Mouse (Mus musculus) T-helper 2 cell (primary cell): ENCODE data around the gene Eya2.

ENCODE experiments used
- in situ Hi-C: fragments of 300-600 bp; cut with MboI, MseI; formaldehyde crosslinking; loops from one replicate; pipeline ENCODE4 v1.15.1; 2025; ENCODE audit warnings: high pct_unique_total_duplicates

The Eya2 gene

GRCm38 (mm10) chr2:165817437-165817836 lies 222.6 kb downstream of the Eya2 start:
- in situ Hi-C loops, result loop anchor here (10.0 kb wide), 1 partner anchor 227 kb away; no protein-coding TSS in a partner anchor

GRCm38 (mm10) chr2:165818570-165818969 lies 223.7 kb downstream of the Eya2 start:
- in situ Hi-C loops, result loop anchor here (10.0 kb wide), 1 partner anchor 226 kb away; no protein-coding TSS in a partner anchor

- in situ Hi-C loops, result loop anchor here (10.0 kb wide), 1 partner anchor 226 kb away; no protein-coding TSS in a partner anchor
These were observed 224.4 kb downstream of the Eya2 start for GRCm38 (mm10) chr2:165818985-165819948.

- in situ Hi-C loops, result loop anchor here (5.0 kb wide), 1 partner anchor 77 kb away; the partner anchor contains the start of gene Zmynd8
These were observed 225.2 kb downstream of the Eya2 start for GRCm38 (mm10) chr2:165820073-165820472.

GRCm38 (mm10) chr2:165820504-165821095 lies 225.8 kb downstream of the Eya2 start:
- in situ Hi-C loops, result loop anchor here (5.0 kb wide), 1 partner anchor 77 kb away; the partner anchor contains the start of gene Zmynd8
